Mouse (Mus musculus) stomach, postnatal 0 days (tissue): ENCODE data around the gene Cisd1. TPM values are rescaled to one million over a fixed set of nuclear protein-coding genes. Genes with fewer than 3 reads are reported as not detected.

Experiments used
- ATAC-seq: fragments of 200-750 bp; cut with Nextera tagmentation; 2 replicates; pipeline ENCODE4 v1.8.0; 2017; ENCODE audit not compliant: low FRiP score, low TSS enrichment
- DNase-seq: peaks from one replicate; pipeline ENCODE4 v3.0.0-alpha.2; 2016; ENCODE audit warnings: low spot score
- H3K27ac ChIP-seq: fragments of 300-500 bp; sonication (generic); replicated peaks from 2 replicates; pipeline ENCODE4 v1.5.1; 2014; ENCODE audit warnings: mild to moderate bottlenecking, control low read depth
- H3K27me3 ChIP-seq: fragments of 300-500 bp; sonication (generic); 2 replicates; pipeline ENCODE4 v1.6.1; 2014; ENCODE audit warnings: low read length; ENCODE audit not compliant: control insufficient read depth, insufficient read depth
- H3K36me3 ChIP-seq: fragments of 300-500 bp; sonication (generic); 2 replicates; pipeline ENCODE4 v1.6.1; 2014; ENCODE audit warnings: low read length, mixed read lengths; ENCODE audit not compliant: control insufficient read depth, insufficient read depth
- H3K4me1 ChIP-seq: fragments of 300-500 bp; sonication (generic); replicated peaks from 2 replicates; pipeline ENCODE4 v1.6.1; 2014; ENCODE audit warnings: antibody characterized with exemption; ENCODE audit not compliant: control insufficient read depth, insufficient read depth
- H3K4me2 ChIP-seq: fragments of 300-500 bp; sonication (generic); replicated peaks from 2 replicates; pipeline ENCODE4 v1.6.1; 2014; ENCODE audit warnings: low read depth, mild to moderate bottlenecking, control low read depth, moderate library complexity
- H3K4me3 ChIP-seq: fragments of 300-500 bp; sonication (generic); 2 replicates; pipeline ENCODE4 v1.5.1; 2014; ENCODE audit warnings: low read depth, low read length, control low read depth
- H3K9ac ChIP-seq: fragments of 300-500 bp; sonication (generic); 2 replicates; pipeline ENCODE4 v1.6.1; 2014; ENCODE audit warnings: mild to moderate bottlenecking, low read length, control low read depth, mixed read lengths
- H3K9me3 ChIP-seq: fragments of 300-500 bp; sonication (generic); 2 replicates; pipeline ENCODE4 v1.6.1; 2016; ENCODE audit warnings: low read length; ENCODE audit not compliant: control insufficient read depth
- CTCF ChIP-seq: IDR thresholded peaks from 2 replicates; pipeline ENCODE4 v1.5.1; 2016; ENCODE audit warnings: antibody characterized with exemption, low read depth, mild to moderate bottlenecking, moderate library complexity
- EP300 ChIP-seq: optimal IDR thresholded peaks from 2 replicates; pipeline ENCODE3; 2016; ENCODE audit warnings: antibody characterized with exemption
- WGBS: fragments of 180-500 bp; shearing (Covaris S2); extraction: QIAGEN DNeasy Blood & Tissue Kit; methylation state at CpG from one replicate; pipeline ENCODE4 v1.1.7; 2014; 5-methylcytosine and 5-hydroxymethylcytosine counted together
- polyA plus RNA-seq: library from polyadenylated mRNA; unstranded; fragments of >200 nt; fragmentation: Nextera tagmentation; extraction: Ambion mirVana; gene quantifications from 2 replicates; pipeline ENCODE4 v1.2.1, GENCODE M21; 2015

Gene Cisd1
- polyA plus RNA-seq, 1 experiment from 2014 or later = 147 TPM

- Histone ChIP-seq H3K4me1 (no peaks in the 10 kb centered on the region), H3K9ac (no peak overlapping the region), H3K27me3 (no peaks in the 10 kb centered on the region), H3K36me3 (no peaks in the 10 kb centered on the region), H3K4me3 (no peak overlapping the region), H3K4me2 (peak overlapping the region; percentile 20; the same call in 1 of the 2 replicates), H3K27ac (no peak overlapping the region), H3K9me3 (no peaks in the 10 kb centered on the region)
- TF ChIP-seq CTCF (peak; percentile 75), EP300 (no peak)
- DNase-seq (peak; percentile 36), ATAC-seq (no peak)
- WGBS = 25% methylated on average over 6 of the region's 6 CpGs
These were observed 38.6 kb downstream of the Cisd1 start for GRCm38 (mm10) chr10:71306190-71306589.

- ATAC-seq = no peak
- no peak overlapping the region for H3K4me3 ChIP-seq
These were observed 42.3 kb downstream of the Cisd1 start for GRCm38 (mm10) chr10:71302490-71302889.

GRCm38 (mm10) chr10:71300161-71300560 lies 44.6 kb downstream of the Cisd1 start:
- Histone ChIP-seq H3K27me3 (no peaks in the 10 kb centered on the region), H3K4me3 (no peak overlapping the region), H3K9me3 (no peaks in the 10 kb centered on the region), H3K4me1 (no peaks in the 10 kb centered on the region), H3K9ac (no peak overlapping the region), H3K27ac (no peak overlapping the region), H3K4me2 (no peak overlapping the region), H3K36me3 (no peaks in the 10 kb centered on the region)
- DNase-seq (no peak), ATAC-seq (no peak)
- no peak for TF ChIP-seq EP300
- no peak for TF ChIP-seq CTCF
- whole genome bisulfite sequencing = 76% methylated on average over 16 of the region's 16 CpGs

More at GRCm38 (mm10) chr10:71302490-71302889, 42.3 kb downstream of the Cisd1 start:
- TF ChIP-seq CTCF (peak; percentile 66), EP300 (no peak)
- 25% methylated on average over 5 of the region's 5 CpGs for WGBS
- no peaks in the 10 kb centered on the region for H3K4me1 ChIP-seq
- no peaks in the 10 kb centered on the region for H3K9me3 ChIP-seq
- no peaks in the 10 kb centered on the region for H3K27me3 ChIP-seq
- no peaks in the 10 kb centered on the region for H3K36me3 ChIP-seq
- peak; percentile 29 for DNase-seq
- no peak overlapping the region for H3K9ac ChIP-seq
- H3K27ac ChIP-seq = no peak overlapping the region
- no peak overlapping the region for H3K4me2 ChIP-seq

GRCm38 (mm10) chr10:71293245-71293644 lies 51.5 kb downstream of the Cisd1 start:
- Histone ChIP-seq H3K9ac (no peak overlapping the region), H3K4me1 (no peaks in the 10 kb centered on the region), H3K4me3 (no peak overlapping the region), H3K27ac (no peak overlapping the region), H3K4me2 (no peak overlapping the region), H3K27me3 (no peaks in the 10 kb centered on the region), H3K36me3 (no peaks in the 10 kb centered on the region), H3K9me3 (no peaks in the 10 kb centered on the region)
- WGBS = 60% methylated on average over 4 of the region's 4 CpGs
- no peak for TF ChIP-seq EP300
- peak; percentile 43 for TF ChIP-seq CTCF
- ATAC-seq (peak; percentile 35; the same call in 1 of the 2 replicates), DNase-seq (no peak)

DNA sequence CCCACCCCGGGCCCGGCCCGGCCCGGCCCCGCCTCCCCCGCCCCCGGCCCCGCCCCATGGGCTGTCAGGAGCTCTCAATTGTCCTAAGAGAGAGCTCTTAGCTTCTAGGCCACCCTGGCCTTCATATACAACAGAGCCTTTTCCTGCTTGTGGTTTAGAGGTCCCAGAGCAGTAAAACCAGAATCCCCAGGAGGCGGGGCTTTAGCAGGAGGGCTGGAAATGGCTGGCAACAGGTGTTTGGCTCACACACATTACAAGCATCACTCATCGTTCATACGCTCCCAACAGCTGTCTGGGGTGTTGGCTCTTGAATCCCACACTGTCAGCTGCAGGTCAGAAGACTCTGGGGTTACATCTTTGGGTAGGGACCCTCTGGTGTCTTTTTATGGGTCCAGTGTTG lies 52.5 kb downstream of the Cisd1 start:
- DNase-seq (peak; percentile 51), ATAC-seq (peak; percentile 56; the same call in 1 of the 2 replicates)
- 15% methylated on average over 4 of the region's 11 CpGs for WGBS
- TF ChIP-seq EP300 = no peak
- no peak for TF ChIP-seq CTCF
- Histone ChIP-seq H3K9me3 (no peaks in the 10 kb centered on the region), H3K4me2 (peak overlapping the region; percentile 6; the same call in 1 of the 2 replicates), H3K4me1 (no peaks in the 10 kb centered on the region), H3K27me3 (no peaks in the 10 kb centered on the region), H3K9ac (no peak overlapping the region), H3K36me3 (no peaks in the 10 kb centered on the region), H3K27ac (no peak overlapping the region), H3K4me3 (no peak overlapping the region)

DNA sequence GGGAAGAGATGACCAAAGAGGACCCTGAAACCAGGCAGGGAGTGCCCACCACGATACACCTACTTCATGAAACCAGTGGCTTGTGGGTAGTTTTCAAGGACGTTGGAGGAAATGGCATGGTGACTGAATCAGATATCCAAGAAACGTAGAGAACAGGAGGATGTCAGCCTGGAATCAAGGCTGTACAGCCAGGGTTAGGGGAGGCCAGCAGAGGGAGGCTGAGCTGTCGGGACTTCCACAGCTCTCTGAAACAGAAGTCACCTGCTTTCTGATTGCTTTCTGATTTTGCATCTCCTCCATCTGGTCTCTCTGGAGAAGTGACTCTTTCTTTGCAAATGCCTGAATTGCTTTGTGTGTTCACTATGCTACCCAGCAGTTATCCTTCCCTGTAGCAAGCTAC lies 53.0 kb downstream of the Cisd1 start:
- ATAC-seq (no peak), DNase-seq (no peak)
- Histone ChIP-seq H3K4me3 (no peak overlapping the region), H3K9ac (no peak overlapping the region), H3K27me3 (no peaks in the 10 kb centered on the region), H3K36me3 (no peaks in the 10 kb centered on the region), H3K4me1 (no peaks in the 10 kb centered on the region), H3K27ac (no peak overlapping the region), H3K9me3 (no peaks in the 10 kb centered on the region), H3K4me2 (peak overlapping the region; percentile 6; the same call in 1 of the 2 replicates)
- 13% methylated on average over 4 of the region's 4 CpGs for WGBS
- TF ChIP-seq EP300 (no peak), CTCF (no peak)
